7 mouse cellular contexts compared by ENCODE assay signal in genomic region chr12:118836411-118837341, GRCm38 (mm10). TPM values are rescaled to one million over a fixed set of nuclear protein-coding genes. Genes with fewer than 3 reads are reported as not detected.
DNase-seq lines count a peak whose midpoint lies in the region; ATAC-seq and TF ChIP-seq lines count a peak whose summit lies in the region.

No protein-coding gene starts in this region.

- H3K4me3 ChIP-seq in ES-Bruce4 (ENCODE audit: low read depth, low read length) = peak overlapping the region; percentile 56
- peak overlapping the region; percentile 46 for H3K4me3 ChIP-seq in forebrain, embryonic 15.5 days
- H3K4me3 ChIP-seq in midbrain, embryonic 16.5 days (ENCODE audit: low read depth, low read length) = peak overlapping the region; percentile 38

- TF ChIP-seq CTCF in ES-Bruce4 (IDR thresholded peaks at IDR 0.05; ENCODE audit: low read depth, low read length) = no peak
- TF ChIP-seq CTCF in Patski (IDR thresholded peaks at IDR 0.05) = no peak

- POLR2A ChIA-PET in Patski (lab: Charles Lee) = no interaction called here

- peak overlapping the region; percentile 5; the same call in 1 of the 2 replicates for H3K9ac ChIP-seq in ES-Bruce4 (ENCODE audit: low read depth, poor library complexity, severe bottlenecking)
- peak overlapping the region; percentile 35 for H3K9ac ChIP-seq in forebrain, embryonic 15.5 days (replicated peaks)
- peak overlapping the region; percentile 48 for H3K9ac ChIP-seq in midbrain, embryonic 16.5 days (ENCODE audit: low read depth, low read length)

- H3K4me2 ChIP-seq in forebrain, embryonic 15.5 days (replicated peaks) = peak overlapping the region; percentile 78
- peak overlapping the region; percentile 62 for H3K4me2 ChIP-seq in midbrain, embryonic 16.5 days (ENCODE audit: low read length)

- 0 out of 2 replicates have a peak, but pooled peaks have one; percentile 13 for TF ChIP-seq EP300 in ES-Bruce4 (IDR thresholded peaks at IDR 0.05; ENCODE audit: insufficient read depth, low read depth, low read length)

- no peaks in the 10 kb centered on the region for H3K9me3 ChIP-seq in ES-Bruce4 (replicated peaks; ENCODE audit: control insufficient read depth, insufficient read depth, low read length, poor library complexity, severe bottlenecking)
- no peaks in the 10 kb centered on the region for H3K9me3 ChIP-seq in forebrain, embryonic 15.5 days
- H3K9me3 ChIP-seq in midbrain, embryonic 16.5 days (replicated peaks; ENCODE audit: control insufficient read depth, low read length, poor library complexity, severe bottlenecking) = no peaks in the 10 kb centered on the region

- no peak for DNase-seq in Patski (ENCODE audit: low read depth, low spot score)
- peak; percentile 62 to 70 for DNase-seq in kidney, postnatal 4 days
- DNase-seq in cerebellum, adult 11-12 months = no peak

- no peaks in the 10 kb centered on the region for H3K36me3 ChIP-seq in ES-Bruce4 (ENCODE audit: control insufficient read depth, insufficient read depth, low read length, poor library complexity, severe bottlenecking)
- H3K36me3 ChIP-seq in forebrain, embryonic 15.5 days = no peaks in the 10 kb centered on the region
- no peaks in the 10 kb centered on the region for H3K36me3 ChIP-seq in midbrain, embryonic 16.5 days (ENCODE audit: control insufficient read depth, insufficient read depth, low read length)

- H3K27ac ChIP-seq in ES-Bruce4 (ENCODE audit: insufficient read depth, low read length) = no peak overlapping the region
- H3K27ac ChIP-seq in forebrain, embryonic 15.5 days (replicated peaks) = no peak overlapping the region
- H3K27ac ChIP-seq in midbrain, embryonic 16.5 days (ENCODE audit: low read length) = no peak overlapping the region

- CTCF ChIA-PET in Patski (lab: Charles Lee) = no interaction called here

- H3K4me1 ChIP-seq in ES-Bruce4 (ENCODE audit: control insufficient read depth, insufficient read depth, low read length) = no peaks in the 10 kb centered on the region
- H3K4me1 ChIP-seq in forebrain, embryonic 15.5 days = peaks cover 24% of the 10 kb centered on the region
- peaks cover 8% of the 10 kb centered on the region for H3K4me1 ChIP-seq in midbrain, embryonic 16.5 days (ENCODE audit: control insufficient read depth, insufficient read depth, low read length)

- in situ Hi-C loops in Patski (cut with MboI; ENCODE audit: low pct_unique_long_range_greater_than_20kb) = loop anchor here (25.0 kb wide), 1 partner anchor 524 kb away; the partner anchor contains the start of gene Sp4

- H3K27me3 ChIP-seq in ES-Bruce4 (ENCODE audit: control insufficient read depth, insufficient read depth, low read length, poor library complexity, severe bottlenecking) = peaks cover 25% of the 10 kb centered on the region
- H3K27me3 ChIP-seq in Patski = peaks cover 64% of the 10 kb centered on the region
- peaks cover 34% of the 10 kb centered on the region for H3K27me3 ChIP-seq in forebrain, embryonic 15.5 days
- H3K27me3 ChIP-seq in midbrain, embryonic 16.5 days (ENCODE audit: control insufficient read depth, insufficient read depth, low read depth, low read length) = peaks cover 40% of the 10 kb centered on the region

- under 1% methylated on average over 69 of the region's 72 CpGs for WGBS in forebrain, embryonic 15.5 days
- WGBS in midbrain, embryonic 16.5 days = under 1% methylated on average over 66 of the region's 72 CpGs

- ATAC-seq in Patski = peak; percentile 94
- peak; percentile 75 for ATAC-seq in forebrain, embryonic 15.5 days (replicated peaks)
- peak; percentile 78 for ATAC-seq in midbrain, embryonic 16.5 days
- no peak for ATAC-seq in cerebellum, adult (ENCODE audit: insufficient number of reproducible peaks, low FRiP score, low TSS enrichment)

- no peak for TF ChIP-seq POLR2A in ES-Bruce4 (IDR thresholded peaks at IDR 0.05; ENCODE audit: insufficient read depth, low read length)

RNA-seq across cellular contexts. Expression of gene Sp8, which starts 9.5 kb away (rescaled TPM):
- polyA plus RNA-seq in ES-Bruce4 (2011; ENCODE audit: insufficient read depth, insufficient read length, low read depth, missing spikeins) (0.31 and 0.35 TPM in 2 replicates), Patski (2021) (0.03 TPM)
- polyA plus RNA-seq in forebrain, embryonic 15.5 days (2015; fragmentation: Nextera tagmentation; extraction: Ambion mirVana) = 15.4 and 15.8 TPM in 2 replicates
- 2.3 and 4.2 TPM in 2 replicates for polyA plus RNA-seq in midbrain, embryonic 16.5 days (2015; fragmentation: Nextera tagmentation; extraction: Ambion mirVana)

Comparison
In these comparisons a context has a peak if more than half of its experiments do, and no peak if none do; other contexts are left out.
1. DNase-seq: peak in kidney, postnatal 4 days (2 of 2); none in Patski (single experiment) and cerebellum, adult 11-12 months (single experiment).
2. Peak in every context shown above with its lines, with median percentiles within 50 percentile points of each other: H3K4me3 ChIP-seq and H3K9ac ChIP-seq.